Mouse (Mus musculus): ENCODE measurements at regions not wholly inside any gene's neighbourhood (a gene's known extent, or its start where the extent isn't known, plus 50 kb on each side); places are given as distances from the start of the nearest gene placed in this dataset.
A peak's percentile ranks its signal among the peaks of the same experiment; 100 is the strongest.

DNA sequence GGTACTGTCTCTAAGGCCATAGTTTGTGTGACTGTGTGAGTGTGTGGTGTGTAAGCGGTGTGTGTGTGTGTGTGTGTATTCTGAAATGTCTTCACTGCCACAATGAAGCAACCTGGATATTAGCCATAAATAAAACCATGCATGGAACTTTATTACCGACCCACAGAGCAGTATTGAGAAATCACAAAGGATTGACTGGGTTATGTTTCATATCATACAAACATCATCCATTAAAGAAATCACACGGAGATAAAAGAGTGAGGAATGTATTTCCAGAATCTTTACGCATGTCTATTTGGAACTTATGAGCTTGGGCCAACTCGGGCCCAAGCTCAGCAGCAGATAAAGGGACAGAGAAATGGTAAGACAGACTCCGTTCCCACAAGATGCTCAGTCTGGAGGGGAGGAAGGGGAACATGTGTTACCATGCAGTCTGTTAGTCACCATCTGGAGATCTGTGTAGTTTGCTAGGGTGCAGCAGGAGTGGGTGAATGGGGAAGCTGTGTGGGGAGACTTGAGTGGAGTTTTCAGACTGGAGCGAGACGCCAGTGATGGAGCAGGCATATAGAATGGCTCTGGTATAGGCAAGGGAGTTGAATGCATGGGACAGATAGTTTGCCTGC is 75.1 kb upstream of the Sox11 start:
- Histone ChIP-seq H3K9ac (replicated peaks) (no peak overlapping the region), H3K9me3 (no peaks in the 10 kb centered on the region), H3K4me2 (no peak overlapping the region), H3K36me3 (no peaks in the 10 kb centered on the region), H3K27ac (no peak overlapping the region), H3K4me3 (replicated peaks) (no peak overlapping the region), H3K27me3 (no peaks in the 10 kb centered on the region), H3K4me1 (replicated peaks) (no peaks in the 10 kb centered on the region)
- no peak for ATAC-seq (ENCODE audit: insufficient number of reproducible peaks, insufficient read depth, low FRiP score, low TSS enrichment, low read depth)
- 82% methylated on average over 8 of the region's 8 CpGs for WGBS

GRCm38 (mm10) chr12:27410555-27410954 is 68.2 kb upstream of the Sox11 start:
- H3K4me3 ChIP-seq (replicated peaks), result no peak overlapping the region
- H3K27ac ChIP-seq, result peak overlapping the region; percentile 73
- 15% methylated on average over 4 of the region's 4 CpGs for WGBS
- no peak overlapping the region for H3K9ac ChIP-seq (replicated peaks)
- H3K36me3 ChIP-seq, result no peaks in the 10 kb centered on the region
- no peaks in the 10 kb centered on the region for H3K9me3 ChIP-seq
- ATAC-seq (ENCODE audit: insufficient number of reproducible peaks, insufficient read depth, low FRiP score, low TSS enrichment, low read depth), result peak; percentile 31; the same call in 1 of the 2 replicates
- H3K4me2 ChIP-seq, result peak overlapping the region; percentile 23; the same call in 1 of the 2 replicates
- no peaks in the 10 kb centered on the region for H3K27me3 ChIP-seq
- H3K4me1 ChIP-seq (replicated peaks), result peaks cover 15% of the 10 kb centered on the region

DNA sequence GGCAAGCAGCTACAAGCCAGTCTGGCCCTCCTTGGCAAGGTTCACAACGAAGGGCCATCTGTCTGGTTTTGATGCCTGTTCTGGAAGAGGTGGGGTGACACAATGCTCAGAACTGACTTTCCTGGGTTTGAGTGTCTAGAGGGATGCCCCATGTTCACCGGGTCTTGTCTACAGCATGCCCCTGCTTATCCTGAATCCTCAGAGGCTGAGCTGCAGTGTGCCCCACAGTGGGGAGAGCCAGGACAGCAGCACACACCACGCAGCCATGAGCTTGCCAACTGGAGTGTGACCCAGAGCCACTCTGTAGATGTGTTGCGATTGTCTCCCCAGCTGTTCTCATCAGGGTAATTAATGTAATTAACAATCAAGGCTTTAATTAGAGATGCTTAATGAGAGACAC is 66.1 kb upstream of the Sox11 start:
- 74% methylated on average over 4 of the region's 4 CpGs for WGBS

GRCm38 (mm10) chr12:27399392-27399791 is 57.0 kb upstream of the Sox11 start:
- whole genome bisulfite sequencing, result 72% methylated on average over 5 of the region's 5 CpGs

More for the DNA sequence above, 66.1 kb upstream of the Sox11 start:
- Histone ChIP-seq H3K4me3 (replicated peaks) (no peak overlapping the region), H3K9ac (replicated peaks) (no peak overlapping the region), H3K27me3 (no peaks in the 10 kb centered on the region), H3K9me3 (no peaks in the 10 kb centered on the region), H3K4me1 (replicated peaks) (peaks cover 15% of the 10 kb centered on the region), H3K36me3 (no peaks in the 10 kb centered on the region), H3K4me2 (no peak overlapping the region), H3K27ac (no peak overlapping the region)
- ATAC-seq (ENCODE audit: insufficient number of reproducible peaks, insufficient read depth, low FRiP score, low TSS enrichment, low read depth), result no peak

More at GRCm38 (mm10) chr12:27399392-27399791, 57.0 kb upstream of the Sox11 start:
- Histone ChIP-seq H3K27ac (no peak overlapping the region), H3K27me3 (no peaks in the 10 kb centered on the region), H3K9me3 (no peaks in the 10 kb centered on the region), H3K4me3 (replicated peaks) (no peak overlapping the region), H3K36me3 (no peaks in the 10 kb centered on the region), H3K4me1 (replicated peaks) (no peaks in the 10 kb centered on the region), H3K4me2 (no peak overlapping the region), H3K9ac (replicated peaks) (no peak overlapping the region)
- no peak for ATAC-seq (ENCODE audit: insufficient number of reproducible peaks, insufficient read depth, low FRiP score, low TSS enrichment, low read depth)
